Mouse (Mus musculus) kidney, adult 2 months (tissue): ENCODE measurements at regions not wholly inside any gene's neighbourhood (a gene's known extent, or its start where the extent isn't known, plus 50 kb on each side); places are given as distances from the start of the nearest gene placed in this dataset.

Source experiments
- CTCF ChIP-seq: fragments of 200-500 bp; conservative IDR thresholded peaks from 2 replicates; pipeline ENCODE4 v1.5.1; 2011; ENCODE audit warnings: low read depth, mild to moderate bottlenecking, control low read depth, low read length, moderate library complexity, mixed read lengths; ENCODE audit not compliant: insufficient read depth, insufficient read length
- POLR2A ChIP-seq: fragments of 200-500 bp; IDR thresholded peaks from one replicate; pipeline ENCODE4 v1.6.1; 2011; ENCODE audit warnings: low read depth, low read length, control low read depth

GRCm38 (mm10) chr10:92615684-92616379, 106.4 kb downstream of the Nedd1 start:
- TF ChIP-seq CTCF: no peak
- TF ChIP-seq POLR2A: no peak
